Mouse (Mus musculus) lung, postnatal 36 days (tissue): ENCODE measurements at regions not wholly inside any gene's neighbourhood (a gene's known extent, or its start where the extent isn't known, plus 50 kb on each side); places are given as distances from the start of the nearest gene placed in this dataset.

Experiments
- DNase-seq: peaks from one replicate; pipeline ENCODE4 v3.0.0; 2022; ENCODE audit warnings: mixed read lengths

- DNase-seq = no peak
Observed at GRCm38 (mm10) chr9:50257162-50257561, 87.6 kb downstream of the Rpl10-ps3 start.

GRCm38 (mm10) chr9:50244982-50245671 is 99.6 kb downstream of the Rpl10-ps3 start:
- no peak for DNase-seq

- no peak for DNase-seq
Observed at GRCm38 (mm10) chr9:50240923-50241322, 103.8 kb downstream of the Rpl10-ps3 start.

GRCm38 (mm10) chr9:50235908-50236307 is 108.9 kb downstream of the Rpl10-ps3 start:
- DNase-seq = no peak

- no peak for DNase-seq
Observed at GRCm38 (mm10) chr9:50234655-50235054, 110.1 kb downstream of the Rpl10-ps3 start.

GRCm38 (mm10) chr9:50232958-50233510 is 111.7 kb downstream of the Rpl10-ps3 start:
- no peak for DNase-seq

- DNase-seq = peak; percentile 27
Observed at GRCm38 (mm10) chr9:50210481-50210880, 134.3 kb downstream of the Rpl10-ps3 start.

GRCm38 (mm10) chr9:50199422-50200218 is 145.1 kb downstream of the Rpl10-ps3 start:
- peak; percentile 4 for DNase-seq

GRCm38 (mm10) chr9:50192400-50193110 is 152.2 kb downstream of the Rpl10-ps3 start:
- DNase-seq = peak; percentile 36

GRCm38 (mm10) chr9:50191136-50191535 is 153.6 kb downstream of the Rpl10-ps3 start:
- no peak for DNase-seq

- DNase-seq = peak; percentile 42
Observed at GRCm38 (mm10) chr9:50188576-50189070, 156.1 kb downstream of the Rpl10-ps3 start.

GRCm38 (mm10) chr9:50181360-50181759 is 163.4 kb downstream of the Rpl10-ps3 start:
- no peak for DNase-seq

GRCm38 (mm10) chr9:50176131-50176530 is 168.6 kb downstream of the Rpl10-ps3 start:
- no peak for DNase-seq

GRCm38 (mm10) chr9:50171826-50172464 is 172.8 kb downstream of the Rpl10-ps3 start:
- DNase-seq = peak; percentile 75

GRCm38 (mm10) chr9:50171164-50171563 is 173.6 kb downstream of the Rpl10-ps3 start:
- DNase-seq = no peak

GRCm38 (mm10) chr9:50170637-50171036 is 174.1 kb downstream of the Rpl10-ps3 start:
- DNase-seq = no peak

- no peak for DNase-seq
Observed at GRCm38 (mm10) chr9:50154618-50155017, 190.2 kb downstream of the Rpl10-ps3 start.

GRCm38 (mm10) chr9:50150091-50150490 is 194.7 kb downstream of the Rpl10-ps3 start:
- DNase-seq = no peak

GRCm38 (mm10) chr9:50142756-50143155 is 202.0 kb downstream of the Rpl10-ps3 start:
- no peak for DNase-seq

GRCm38 (mm10) chr9:50142091-50142490 is 202.7 kb downstream of the Rpl10-ps3 start:
- no peak for DNase-seq

GRCm38 (mm10) chr9:50141176-50141575 is 203.6 kb downstream of the Rpl10-ps3 start:
- no peak for DNase-seq

GRCm38 (mm10) chr9:50138341-50138978 is 206.3 kb downstream of the Rpl10-ps3 start:
- no peak for DNase-seq
